Mouse (Mus musculus) c-Kit-positive CD71-positive TER-119-negative erythroid progenitor cells, embryonic 14.5 days (primary cell): ENCODE results near the gene Mettl11b.
"Not testable (repeated sequence)": the region's sequence is repeated elsewhere in the genome, so short reads cannot be mapped to it uniquely, and the experiment has no call there.

Source experiments
- DNase-seq: peaks from one replicate; pipeline ENCODE4 v3.0.0-alpha.2; 2013; ENCODE audit warnings: low read depth

Gene Mettl11b

DNA sequence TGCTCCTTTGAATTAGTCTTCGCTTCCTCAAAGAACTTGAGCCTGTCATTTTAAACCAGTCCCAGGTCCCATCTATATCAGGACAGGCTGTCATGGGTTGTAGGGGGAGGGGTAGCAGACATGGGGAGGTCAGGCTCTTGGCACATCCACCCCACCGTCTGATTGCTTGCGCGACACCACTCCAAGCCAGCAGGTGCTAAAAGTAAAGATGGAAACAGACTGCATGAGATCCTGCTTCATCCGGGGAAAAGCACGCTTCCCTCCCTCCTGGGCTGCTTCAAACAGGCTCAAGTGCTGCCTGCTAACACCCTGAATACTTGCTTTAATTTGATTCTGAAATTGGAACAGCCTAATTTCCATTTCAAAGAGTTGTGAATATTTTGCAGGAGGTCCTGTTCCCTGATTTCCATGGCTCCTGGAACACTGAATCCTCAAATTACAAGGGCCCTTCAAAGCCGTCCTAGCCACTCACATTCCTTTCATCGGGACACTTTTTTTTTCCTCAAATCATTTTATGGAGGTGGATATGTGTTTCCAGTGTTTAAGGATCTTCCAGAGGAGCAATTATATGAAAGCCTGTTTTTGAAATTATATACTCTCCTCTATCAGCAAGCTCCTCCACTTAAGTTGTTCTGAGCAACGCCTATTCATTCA lies at the start of gene Mettl11b:
Gene Mettl11b (minus strand): TSS at position 127 of the 654 bp plus-strand sequence.
- DNase-seq = no peak

- no peak for DNase-seq
Measured at GRCm38 (mm10) chr1:163757462-163758207, 32.6 kb upstream of the Mettl11b start.

- no peak for DNase-seq
Measured at GRCm38 (mm10) chr1:163751360-163751992, 26.4 kb upstream of the Mettl11b start.

DNA sequence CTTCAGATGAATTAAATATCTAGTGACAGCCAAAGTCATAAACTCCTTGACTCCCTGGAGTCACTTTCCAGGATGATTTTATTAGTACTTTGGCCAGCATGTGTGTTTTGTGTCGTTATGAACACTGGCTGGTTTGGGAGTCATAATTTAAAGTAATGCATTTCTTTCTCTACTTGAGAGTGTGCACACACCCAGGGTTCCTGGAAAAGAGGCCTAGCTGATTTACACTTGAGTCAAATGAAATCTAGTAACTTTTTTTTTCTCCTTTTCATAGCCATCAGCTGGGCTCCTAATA lies 12.2 kb upstream of the Mettl11b start:
- DNase-seq = no peak

GRCm38 (mm10) chr1:163736441-163737238 lies 11.6 kb upstream of the Mettl11b start:
- DNase-seq = no peak

- DNase-seq = not testable (repeated sequence)
Measured at GRCm38 (mm10) chr1:163731166-163731565, 6.1 kb upstream of the Mettl11b start.

DNA sequence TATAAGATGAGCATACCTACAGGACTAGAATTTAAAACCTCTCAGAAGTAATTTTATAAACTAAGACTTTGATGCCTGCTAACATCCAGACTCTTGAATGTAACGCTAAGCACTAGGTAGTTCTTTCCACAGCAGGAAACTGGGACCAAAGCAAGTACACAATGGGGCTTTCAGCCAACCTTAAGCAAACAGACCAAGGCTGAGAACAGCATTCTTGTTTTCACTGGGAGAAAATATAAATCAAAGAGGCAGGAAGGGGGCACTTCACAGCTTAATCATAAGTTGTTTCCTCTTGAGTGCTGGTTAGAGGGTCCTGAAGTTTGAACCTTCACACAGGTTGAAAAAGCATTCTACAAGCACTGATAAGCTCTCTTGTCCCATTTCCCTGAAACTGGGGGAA lies 1.1 kb downstream of the Mettl11b start:
- DNase-seq = no peak

GRCm38 (mm10) chr1:163708618-163709017 lies 16.4 kb downstream of the Mettl11b start:
- DNase-seq = no peak

DNA sequence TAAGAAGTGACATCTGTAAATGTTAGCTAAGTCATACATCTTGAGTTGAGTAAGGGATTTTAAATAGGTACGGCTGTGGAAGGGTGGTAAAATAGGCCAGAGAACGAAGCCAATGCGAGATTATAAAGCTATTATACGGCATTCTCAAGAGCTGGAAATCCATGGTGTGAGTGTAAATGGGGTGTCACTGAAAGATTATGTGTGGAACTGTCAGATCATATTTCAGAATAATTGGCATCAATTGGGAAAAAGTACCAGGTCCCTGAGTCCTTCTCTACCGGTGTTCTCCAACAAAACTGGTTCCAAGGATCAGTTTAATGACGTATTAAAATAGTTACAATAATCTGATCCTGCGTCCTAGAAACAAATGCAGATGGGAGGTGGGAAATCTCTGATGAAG lies 24.5 kb downstream of the Mettl11b start:
- no peak for DNase-seq

DNA sequence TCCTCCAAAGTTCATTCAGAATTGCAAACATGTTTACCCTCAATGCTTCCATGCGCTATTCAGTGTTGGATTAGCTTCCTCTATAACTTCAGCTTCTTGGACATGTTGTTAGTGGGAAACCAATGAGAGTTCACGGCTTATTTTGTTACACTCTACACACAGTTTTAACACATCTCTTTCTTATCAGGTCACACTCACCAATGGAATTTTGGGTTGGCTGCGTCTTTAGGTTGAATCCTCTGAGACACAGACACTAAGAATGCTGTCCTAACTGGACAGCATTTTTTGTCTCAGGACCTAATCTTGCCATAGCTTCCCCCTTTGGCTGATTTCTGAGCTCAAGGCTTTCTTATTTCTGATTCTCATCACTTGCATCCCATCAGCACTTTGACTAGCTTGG lies 25.3 kb downstream of the Mettl11b start:
- DNase-seq = no peak

DNA sequence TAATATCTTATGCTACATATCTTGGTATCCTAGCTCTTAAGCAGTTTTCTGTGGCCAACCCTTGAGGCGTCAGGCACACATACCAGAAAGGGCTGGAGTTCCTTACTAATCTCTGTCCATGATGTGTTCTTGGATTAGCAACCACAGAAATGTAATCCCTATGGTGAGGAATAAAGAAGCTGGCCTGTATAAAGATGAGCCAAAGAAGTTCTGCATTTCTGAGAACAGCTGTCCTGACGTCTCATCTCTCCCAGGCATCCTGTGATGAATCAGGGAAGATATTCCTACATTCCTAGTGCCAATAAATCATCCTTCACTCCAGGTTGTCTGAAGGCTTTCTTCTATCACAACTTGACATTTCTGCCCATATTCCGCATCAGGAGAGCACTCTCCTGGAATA lies 33.2 kb downstream of the Mettl11b start:
- no peak for DNase-seq

GRCm38 (mm10) chr1:163682935-163683430 lies 42.0 kb downstream of the Mettl11b start:
- DNase-seq = no peak

DNA sequence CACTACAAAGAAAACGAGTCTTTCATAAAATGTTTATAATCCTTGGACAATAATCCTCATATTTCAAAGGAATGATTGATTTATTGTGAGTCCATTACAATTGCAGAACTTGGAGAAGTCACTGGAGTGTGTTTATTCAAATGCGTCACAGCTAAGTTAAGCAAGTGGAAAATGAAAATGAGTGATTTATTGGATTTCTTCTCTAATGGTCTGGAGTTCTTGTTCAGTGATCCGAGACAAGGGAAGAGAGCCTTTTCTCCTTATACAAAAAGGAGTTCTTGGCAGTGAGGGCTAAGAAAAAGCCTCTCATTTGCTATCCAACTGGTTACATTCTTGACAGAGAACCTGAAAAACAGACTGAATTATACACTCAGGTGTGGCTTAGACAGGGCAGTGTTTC lies 42.9 kb downstream of the Mettl11b start:
- no peak for DNase-seq

DNA sequence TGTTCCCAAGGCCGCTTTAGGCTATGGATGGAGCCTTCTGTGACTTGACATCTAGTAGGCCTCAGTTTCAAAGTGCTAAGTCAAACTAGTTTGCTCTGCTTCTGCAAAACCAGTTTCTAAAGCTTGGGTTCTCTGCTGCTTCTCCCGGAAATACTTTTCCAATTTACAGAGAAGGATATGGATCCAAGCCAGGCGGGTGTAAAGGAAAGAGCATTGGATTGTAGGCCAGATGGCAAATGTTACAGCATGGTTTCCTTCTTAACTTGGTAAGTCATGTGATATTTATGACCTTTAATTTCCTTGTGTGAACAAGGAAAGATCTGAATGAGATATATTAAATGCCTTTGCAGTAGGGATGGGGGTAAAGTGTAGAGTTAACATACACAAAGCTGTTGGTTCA lies 52.2 kb downstream of the Mettl11b start:
- DNase-seq = no peak

- DNase-seq = no peak
Measured at GRCm38 (mm10) chr1:163671326-163671725, 53.7 kb downstream of the Mettl11b start.

DNA sequence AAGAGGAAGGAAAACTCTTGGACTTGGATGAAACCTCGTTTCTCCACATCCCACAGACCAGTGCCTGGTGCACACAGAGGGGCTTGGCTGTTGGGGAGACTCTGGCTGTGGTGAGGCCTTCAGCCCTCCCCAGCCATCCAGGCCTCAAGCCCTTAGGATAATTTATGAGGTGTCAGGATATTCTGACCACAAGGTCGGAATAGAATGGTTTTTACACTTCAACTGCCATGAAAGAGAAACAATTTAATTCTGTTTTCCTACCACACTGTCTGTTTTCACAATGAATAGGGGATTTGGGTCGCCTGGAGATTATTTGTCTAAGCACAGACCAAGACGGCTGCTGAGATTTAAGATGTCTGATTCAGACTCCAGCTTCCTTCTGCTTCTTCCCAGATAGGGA lies 54.3 kb downstream of the Mettl11b start:
- DNase-seq = no peak

- DNase-seq = no peak
Measured at GRCm38 (mm10) chr1:163669936-163670335, 55.1 kb downstream of the Mettl11b start.

DNA sequence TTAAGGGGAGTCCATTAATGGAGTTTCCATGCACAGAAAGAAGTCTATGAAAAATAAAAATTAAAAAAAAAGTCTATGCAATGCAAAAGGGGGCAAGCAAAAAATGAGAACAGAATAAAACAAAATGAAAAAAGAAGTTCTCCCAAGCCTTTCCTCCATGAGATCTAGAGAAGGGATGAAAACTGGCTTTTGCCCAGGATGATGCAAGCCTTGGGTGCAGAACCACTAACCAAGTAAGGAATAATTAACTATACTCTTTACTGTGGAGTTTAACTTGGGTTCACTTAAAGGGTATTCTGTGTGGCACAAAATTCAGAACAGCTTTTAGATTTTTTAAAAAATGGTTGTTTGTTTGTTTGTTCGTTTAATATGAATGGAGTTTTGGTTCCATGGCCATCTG lies 62.6 kb downstream of the Mettl11b start:
- no peak for DNase-seq

- no peak for DNase-seq
Measured at GRCm38 (mm10) chr1:163658535-163658928, 66.5 kb downstream of the Mettl11b start.

GRCm38 (mm10) chr1:163657766-163658534 lies 67.1 kb downstream of the Mettl11b start:
- no peak for DNase-seq

DNA sequence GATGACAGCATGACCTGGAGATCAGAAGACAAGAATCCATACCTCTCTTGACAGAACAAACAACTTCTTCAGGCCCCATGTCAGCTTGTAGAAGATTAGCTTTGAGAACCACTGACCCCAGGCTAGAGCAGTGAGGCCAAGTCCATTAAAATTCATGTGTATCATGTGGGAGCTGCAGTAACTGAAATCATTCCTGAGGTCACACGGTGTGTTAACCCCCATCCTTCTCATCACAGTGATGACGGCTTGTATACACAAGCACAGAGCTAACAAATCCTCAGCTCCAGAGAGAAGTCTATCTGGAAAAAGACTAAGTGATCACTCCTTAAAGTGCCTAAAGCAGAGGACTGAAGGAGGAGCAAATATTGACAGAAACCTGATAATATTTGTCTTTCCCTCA lies 68.0 kb downstream of the Mettl11b start:
- no peak for DNase-seq

- no peak for DNase-seq
Measured at GRCm38 (mm10) chr1:163656432-163656831, 68.6 kb downstream of the Mettl11b start.
